Mouse (Mus musculus) layer of hippocampus, adult 9-10 months (tissue): ENCODE data around the gene Inava.
A peak's percentile ranks its signal among the peaks of the same experiment; 100 is the strongest.

Source experiments
- DNase-seq: peaks from one replicate; pipeline ENCODE4 v3.0.0; 2022; ENCODE audit warnings: low spot score

The Inava gene

DNA sequence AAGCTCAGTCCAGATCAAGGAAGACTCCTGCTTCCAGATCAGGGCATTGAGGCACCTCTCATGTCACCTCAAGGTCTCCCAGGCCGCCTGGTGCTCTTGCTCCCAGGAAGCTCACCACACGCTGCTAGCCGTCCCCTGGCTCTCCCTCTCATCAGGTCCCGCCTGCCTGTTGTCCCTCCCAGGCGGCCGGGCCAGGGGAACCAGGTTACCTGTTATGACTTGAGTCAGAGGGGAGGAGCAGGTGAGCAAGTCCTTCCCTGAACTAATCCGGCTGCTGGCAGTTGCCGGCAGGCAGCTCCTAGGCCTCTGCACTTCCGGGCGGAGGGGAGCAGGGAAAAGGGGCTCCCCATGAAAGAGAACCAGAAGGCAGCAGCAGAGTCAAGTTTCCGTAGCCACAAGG is 3.9 kb downstream of the Inava start:
- DNase-seq = no peak

DNA sequence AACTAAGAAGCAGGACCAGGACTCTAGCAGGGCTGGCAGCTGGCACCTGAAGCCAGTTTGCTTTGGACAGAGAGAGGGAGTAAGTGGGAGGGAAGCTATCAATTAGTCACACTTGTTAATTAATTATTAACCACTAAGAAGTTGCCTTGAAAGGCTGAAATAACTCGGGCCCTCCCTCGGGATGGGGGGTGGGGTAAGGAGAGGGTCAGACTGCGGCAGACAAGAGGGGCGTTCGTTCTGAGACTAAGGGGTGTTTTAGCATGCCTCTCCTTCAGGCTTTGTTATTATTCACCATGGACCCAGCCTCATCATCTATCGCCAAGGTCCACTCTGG is 5.1 kb downstream of the Inava start:
- no peak for DNase-seq

DNA sequence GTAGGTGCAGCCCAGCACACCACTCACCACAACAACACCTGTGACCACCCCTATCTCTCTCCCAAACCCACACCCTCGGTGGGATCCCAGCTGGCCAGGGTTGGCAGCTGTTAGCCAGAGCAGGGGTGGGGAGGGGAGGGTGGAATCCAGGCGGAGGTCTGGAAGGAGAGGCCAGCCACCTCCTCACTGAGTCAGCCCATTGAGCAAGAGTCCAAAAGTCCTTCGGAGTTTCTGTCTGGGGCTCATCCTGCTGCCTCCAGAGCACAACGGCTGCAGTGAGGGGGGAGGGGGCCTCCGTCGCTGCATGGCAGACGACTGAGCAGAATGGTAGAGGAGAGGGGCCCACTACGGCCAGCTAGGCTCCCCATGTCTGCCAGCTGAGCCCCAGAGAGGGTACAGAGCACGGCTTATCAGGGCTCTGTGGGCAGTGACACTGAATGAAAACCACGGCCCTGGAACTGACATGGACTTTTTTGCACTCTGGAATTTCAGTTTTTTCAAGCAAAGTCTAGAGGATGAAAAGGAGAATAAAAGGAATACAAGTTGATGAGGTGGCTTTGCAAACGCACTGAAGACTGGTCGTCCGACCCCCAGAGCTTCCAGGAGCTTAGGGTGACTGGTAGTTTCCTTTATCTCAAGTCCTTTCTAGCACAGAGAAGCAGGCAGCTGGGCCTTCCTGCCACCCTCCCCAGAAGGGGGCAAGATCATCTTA is 5.6 kb downstream of the Inava start:
- no peak for DNase-seq

DNA sequence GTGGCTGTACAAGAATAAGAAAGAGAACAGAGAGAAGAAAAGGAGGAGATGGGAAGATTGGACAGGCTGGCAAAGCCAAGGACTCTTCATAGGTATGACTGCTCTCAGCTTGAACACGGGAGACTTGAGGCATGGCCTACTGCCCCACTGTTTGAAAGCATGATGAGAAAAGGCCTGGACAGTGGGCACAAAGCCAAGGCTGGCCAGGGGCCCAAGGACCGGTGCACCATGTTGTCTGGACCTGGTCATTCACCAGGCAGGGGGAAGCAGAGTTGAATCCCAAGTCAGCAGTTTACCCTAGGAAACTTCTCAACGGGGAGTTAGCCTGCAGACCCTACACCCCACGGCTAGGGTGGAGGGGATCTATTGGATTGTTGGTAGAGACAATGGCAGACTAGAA is 6.2 kb downstream of the Inava start:
- no peak for DNase-seq

DNA sequence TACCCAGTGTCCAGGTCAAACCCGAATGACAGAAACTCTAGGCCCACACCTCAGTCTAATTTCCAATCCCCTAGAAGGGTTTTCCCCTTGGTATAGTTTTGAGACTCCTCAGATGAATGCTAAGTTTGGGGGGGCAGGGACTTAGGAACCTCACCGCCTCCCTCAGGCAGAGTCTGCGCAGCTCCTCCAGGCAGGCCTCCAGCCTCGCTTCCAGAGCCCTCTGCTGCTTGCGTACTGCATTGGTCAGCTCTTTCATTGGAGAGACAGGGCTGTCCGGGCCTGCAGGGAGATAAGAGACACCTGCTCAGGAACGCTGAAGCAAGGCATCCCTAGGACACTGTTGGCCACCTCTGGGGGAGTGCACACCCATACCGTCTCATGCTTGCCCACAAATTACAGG is 7.4 kb downstream of the Inava start:
- no peak for DNase-seq

DNA sequence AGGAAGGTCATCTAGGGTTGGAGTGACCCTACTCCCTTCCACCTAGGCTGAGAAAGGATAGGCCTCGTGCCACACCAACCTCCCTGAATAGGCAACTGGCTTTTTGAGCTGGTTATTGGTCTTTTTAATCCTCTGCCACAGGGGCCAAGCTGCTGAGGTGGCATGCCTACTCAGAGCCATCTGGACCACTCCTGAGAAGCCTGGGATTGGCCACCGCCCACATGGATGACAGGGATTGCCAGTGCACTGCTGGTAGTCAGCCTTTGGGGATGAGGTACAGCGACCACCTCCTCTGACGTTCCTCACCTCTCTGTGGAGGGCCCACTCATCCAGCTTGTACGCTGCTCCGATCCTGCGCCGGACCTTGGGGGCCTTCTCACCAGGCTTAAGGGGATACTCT is 8.2 kb downstream of the Inava start:
- no peak for DNase-seq

DNA sequence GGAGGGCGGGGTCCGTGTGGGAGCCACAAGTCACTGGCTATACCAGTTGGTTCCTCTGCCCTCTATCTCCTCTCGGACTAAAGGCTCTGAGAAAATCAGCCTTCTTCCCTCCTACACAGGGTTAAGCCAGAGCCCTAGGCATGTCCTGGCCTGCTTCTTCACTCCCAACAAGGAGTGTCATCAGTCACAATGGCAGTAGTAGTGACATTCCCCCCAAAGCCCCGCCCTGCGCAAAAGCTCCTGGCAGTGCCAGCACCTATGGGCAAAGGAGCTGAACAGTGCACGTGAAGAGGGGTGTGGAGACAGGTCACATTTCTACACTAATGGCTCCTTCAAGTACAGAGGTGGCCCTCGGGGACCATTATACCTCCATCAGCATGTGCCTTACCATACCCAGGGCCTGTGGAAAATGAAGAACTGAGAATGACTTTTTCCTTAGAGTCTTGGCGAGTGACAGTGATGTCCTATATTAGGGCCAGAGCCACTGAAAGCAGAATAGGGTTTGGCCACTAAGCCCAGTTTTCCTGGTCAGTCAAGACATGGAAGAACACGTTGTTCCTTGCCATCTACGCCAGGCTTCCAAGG is 10.2 kb downstream of the Inava start:
- no peak for DNase-seq

DNA sequence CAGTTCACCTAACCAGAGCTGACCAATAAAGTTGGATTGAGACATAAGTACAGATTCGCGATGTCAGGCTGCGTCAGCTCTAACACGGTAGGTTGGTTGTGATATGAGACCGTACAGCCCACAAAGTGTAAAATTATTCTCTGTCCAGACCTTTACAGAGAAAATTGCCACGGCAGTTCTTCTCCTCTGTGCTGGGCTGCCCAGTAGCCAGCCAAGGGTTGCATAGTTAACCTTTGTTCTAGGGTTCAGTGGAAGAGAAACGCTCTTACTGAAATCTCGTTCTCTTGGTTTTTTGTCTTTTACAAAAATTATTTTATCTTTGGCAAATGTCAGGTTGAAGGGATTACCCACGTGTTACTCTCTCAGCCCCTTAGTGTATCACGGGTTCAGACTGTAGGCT is 11.7 kb downstream of the Inava start:
- DNase-seq = no peak

DNA sequence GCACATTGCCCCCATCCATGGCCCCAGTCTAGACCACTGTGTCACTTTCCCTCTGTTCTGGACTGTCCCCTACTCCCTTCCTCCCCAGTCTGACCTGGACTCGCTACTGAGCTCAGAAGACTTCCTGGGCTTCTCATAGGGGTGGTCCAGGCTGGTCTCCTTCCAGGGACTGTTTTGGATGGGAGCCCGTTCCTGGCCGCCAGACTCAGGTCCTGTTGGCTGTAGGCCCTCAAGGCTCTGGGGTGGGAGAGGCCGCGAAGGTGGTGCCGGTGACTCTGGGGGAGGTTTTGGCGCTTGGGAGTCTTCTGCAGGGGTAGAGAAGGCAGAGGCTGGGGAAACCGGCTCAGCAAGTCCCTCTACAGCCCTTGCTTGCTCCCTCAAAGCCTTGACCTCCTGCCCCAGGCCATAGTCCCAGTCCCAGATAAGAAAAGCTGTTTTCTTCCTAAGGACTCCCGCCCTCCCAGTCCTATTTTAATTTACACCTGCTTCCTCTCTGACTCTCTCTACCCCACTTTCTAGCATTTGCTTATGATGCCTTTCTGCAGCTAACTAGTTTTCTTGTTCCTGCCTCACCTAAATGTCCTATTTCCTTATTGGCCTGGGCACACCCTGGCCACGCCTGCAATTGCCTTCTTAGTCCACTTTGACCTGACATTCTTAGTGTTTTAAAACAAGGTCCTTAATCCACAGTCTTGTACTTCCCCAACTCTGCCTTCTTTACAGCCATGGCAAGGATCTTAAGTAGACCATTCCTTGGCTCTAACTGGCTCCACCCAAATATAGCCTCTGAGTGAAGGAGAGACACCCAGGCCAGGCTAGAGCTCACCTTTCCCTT is 13.8 kb downstream of the Inava start:
- no peak for DNase-seq

DNA sequence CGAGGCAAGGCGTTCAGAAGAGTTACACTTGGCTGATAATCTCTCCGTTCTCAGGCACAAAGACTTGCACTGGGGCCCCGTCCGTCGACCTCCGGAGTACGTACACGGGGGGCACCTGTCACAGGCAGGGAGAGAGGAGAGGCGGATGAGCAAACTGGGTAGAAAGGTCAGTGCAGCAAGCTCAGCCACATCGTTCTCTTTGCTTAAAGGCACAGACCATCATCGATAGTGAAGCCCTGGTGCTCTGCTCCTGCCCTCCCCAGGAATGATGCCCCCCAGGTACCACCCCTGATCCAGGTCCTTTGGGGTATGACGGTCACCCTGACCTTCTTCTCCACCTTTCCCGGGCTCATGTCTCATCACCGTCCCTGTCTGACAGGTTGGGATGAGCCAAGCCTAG is 19.8 kb downstream of the Inava start:
- DNase-seq = no peak

DNA sequence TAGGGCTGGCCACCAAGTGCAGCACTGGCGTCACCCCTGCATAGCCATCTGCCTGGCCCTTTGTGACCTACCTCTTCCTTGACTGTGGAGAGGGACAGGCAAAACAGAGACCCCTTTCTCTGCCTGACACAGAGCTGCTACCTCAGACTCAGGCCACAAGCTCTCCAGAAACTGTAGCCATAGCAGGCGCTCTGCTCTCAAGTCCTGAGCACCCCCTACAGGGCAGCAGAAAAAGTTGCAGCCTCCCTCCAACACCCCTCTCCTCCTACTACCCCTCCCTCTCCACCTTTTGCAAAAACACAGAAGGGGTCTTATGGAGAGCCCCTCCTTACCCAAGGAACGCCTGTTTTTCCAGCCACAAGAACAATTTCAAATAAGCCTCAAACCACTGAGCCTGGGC is 21.3 kb downstream of the Inava start, which contains the start of gene Mroh3:
TSS of gene Mroh3 (minus strand) at position 26 of the 400 bp plus-strand sequence.
- no peak for DNase-seq

DNA sequence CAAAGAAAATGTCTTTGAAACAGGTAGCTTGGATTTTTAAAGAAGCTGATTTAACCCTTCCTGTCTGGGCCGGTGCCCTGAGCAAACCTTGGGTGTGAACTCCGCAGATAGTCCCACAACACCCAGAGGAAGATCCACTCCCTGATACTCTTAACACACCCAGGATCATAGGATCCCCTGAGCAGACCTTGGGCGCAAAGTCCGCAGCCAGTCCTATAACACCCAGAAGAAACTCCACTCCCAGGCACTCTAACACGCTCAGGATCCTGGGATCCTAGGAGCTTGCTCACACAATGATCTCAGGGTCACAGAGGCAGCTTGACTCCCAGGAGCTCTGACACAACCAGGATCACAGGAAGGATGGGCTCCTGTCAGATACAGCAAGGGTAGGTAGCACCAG is 44.0 kb downstream of the Inava start:
- DNase-seq = no peak

DNA sequence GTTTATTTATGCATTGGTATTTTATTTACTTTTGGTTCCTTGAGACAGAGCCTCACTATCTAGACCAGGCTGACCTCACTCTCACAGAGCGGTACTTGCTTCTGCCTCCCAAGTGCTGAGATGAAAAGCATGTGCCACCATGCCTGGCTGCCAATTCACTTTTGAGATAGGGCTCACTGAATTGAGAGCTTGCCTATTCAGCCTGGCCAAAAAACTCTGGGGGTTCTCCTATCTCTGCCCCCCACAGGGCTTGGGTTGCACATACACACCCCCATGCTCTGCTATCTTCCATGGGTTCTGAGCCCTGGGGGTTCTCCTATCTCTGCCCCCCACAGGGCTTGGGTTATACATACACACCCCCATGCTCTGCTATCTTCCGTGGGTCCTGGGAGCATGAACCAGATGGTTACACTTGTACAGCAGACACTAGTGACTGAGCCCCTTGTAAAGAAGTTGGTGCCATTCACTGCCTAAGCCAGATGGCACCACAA is 54.5 kb downstream of the Inava start:
- no peak for DNase-seq

DNA sequence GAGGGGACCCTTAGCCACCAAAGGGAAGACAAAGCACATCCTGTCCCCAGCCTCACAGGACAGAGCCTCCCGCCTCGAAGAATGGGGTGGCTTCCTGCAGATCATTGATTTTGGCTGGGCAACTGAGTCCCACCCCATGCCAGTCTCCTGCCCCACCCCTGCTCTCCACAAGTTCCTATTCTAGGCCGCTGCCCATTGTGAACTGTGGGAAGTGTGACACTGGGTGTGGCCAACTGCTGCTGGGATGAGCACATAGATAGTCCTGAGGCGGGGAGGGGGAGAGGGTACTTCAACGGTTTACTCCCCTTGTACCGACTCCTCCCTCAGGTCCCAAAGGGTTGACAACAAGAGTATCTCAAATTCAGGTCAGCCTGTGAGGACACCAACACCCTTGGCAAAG is 55.3 kb downstream of the Inava start:
- no peak for DNase-seq

DNA sequence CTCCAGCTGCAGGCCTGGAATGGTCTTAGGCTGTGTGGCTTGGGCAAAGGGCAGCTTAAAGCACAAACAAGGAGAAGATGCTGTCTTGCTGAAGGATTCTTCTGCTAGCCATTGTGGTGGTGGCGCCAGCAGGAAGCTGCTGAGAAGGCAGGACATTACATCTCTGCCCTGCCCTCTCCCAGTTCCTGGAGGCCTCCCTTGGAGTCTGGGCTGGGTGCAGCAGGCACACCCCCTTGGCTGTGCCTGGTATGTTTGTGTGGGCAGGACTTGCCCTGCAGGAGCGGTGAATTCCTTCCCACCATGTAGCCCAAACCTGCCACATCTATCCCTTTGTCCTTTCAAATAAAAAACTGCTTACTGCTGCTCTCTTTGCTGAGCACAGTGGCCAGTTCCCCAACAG is 57.0 kb downstream of the Inava start:
- no peak for DNase-seq

DNA sequence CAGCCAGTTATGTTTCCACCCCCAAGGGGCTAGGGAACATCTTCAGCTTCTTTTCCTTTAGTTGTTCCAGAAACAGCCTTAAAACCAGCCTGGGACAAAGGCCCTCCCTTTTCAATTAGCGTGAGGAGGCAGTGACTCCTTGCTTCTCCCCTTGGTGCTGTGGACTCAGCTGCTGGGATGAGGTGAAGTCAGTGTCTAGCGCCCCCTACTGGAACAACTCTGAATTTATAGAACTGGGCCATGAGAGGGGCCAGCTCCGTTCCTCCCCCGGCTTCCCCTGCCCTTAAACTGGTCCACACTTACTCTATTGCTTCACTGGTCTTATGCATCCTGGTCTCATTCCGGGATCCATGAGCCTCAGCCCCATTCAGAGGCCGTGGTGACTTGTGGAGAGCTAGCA is 58.9 kb downstream of the Inava start:
- no peak for DNase-seq

DNA sequence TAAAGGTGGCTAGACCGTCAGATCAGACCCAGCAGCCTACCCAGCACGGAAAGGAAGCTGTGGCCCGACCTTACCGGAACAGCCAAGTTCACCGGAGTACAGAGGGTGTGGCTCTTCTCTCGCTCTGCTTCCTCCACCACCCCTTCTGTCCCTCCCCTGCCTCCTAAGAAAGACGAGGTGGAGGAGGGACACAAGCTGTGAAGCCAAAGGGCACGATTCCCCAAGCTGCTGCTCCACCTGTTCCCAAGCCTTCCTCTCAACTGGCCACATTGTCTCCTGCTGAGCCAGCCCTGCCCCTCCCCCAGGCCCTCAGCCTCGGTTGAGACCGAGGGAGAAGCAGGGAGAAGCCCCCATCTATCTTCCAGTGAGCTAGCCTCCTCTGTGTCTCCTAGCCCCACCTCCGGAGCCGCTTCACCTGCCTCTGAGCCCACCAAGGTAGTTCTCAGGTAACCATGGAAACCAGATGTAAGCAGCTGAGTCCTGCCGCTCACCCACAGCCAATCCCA is 59.9 kb downstream of the Inava start:
- DNase-seq = no peak

DNA sequence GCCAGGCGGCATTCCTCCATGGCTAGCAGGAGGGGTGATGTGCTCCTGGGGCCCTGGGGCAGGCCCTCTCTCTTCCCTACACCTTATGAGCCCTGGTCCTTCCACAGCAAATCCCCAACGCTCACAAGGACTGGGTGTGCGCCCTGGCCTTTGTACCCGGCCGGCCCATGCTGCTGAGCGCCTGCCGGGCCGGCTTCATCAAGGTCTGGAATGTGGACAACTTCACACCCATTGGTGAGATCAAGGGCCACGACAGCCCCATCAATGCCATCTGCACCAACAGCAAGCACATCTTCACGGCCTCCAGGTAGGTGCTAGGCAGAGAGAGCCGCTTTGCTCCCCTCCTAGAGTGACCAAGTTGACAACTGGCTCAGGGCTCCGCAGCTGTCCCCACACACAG is 61.4 kb downstream of the Inava start:
- DNase-seq = no peak

DNA sequence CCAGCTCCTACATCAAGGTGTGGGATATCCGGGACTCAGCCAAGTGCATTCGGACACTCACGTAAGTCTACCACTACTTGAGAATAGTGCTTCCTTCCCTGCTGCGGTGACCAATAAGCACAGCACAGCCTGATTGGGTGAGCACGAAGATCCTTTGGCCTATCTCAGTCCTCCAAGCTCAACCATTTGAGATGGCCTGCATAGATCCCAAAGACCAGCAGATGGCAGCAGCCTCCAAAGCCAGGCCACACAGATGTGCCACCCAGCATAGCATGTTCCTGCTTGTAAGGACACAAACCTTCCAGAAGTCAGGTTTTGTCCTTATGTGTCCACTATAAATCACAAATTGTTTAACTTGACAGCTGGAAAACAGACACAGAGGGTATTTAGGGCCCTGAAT is 64.0 kb downstream of the Inava start:
- peak; percentile 74 for DNase-seq

DNA sequence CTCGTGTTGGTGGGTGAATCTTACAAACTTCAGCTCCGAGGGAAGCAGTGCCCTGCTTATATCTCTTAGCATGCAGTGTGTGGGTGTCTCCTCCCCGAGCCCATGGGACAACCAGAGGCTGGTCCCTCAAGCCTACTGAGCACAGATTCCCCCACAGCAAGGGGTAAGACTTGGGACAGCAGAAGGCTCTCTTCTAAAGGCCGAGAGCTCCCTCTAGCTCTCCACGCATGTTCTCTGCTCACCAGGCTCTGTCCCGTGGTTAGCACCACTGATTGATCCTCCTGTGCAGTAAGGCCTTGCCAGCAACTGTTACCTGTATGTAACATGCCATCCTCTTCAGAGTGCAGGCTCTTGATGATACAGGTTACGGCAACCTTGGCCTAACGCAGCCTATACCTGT is 66.4 kb downstream of the Inava start:
- no peak for DNase-seq

DNA sequence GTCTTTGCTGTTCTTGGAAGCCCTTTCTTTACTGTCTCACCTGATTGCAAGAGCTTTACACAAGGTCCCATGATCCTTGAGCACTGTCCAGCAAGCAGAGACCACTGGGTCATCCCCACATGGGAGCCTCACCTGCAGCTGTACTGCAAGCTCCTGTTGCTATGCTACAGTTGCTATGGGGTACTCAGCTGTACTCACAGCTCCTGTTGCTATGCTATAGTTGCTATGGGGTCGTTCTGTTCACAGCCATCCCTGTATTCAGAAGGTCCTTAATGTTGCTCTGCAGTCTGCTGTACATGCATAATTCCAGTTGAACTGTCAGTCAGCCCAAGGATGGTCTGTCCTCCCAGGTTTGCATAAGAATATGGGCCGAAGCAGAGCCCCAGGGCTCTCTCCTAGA is 68.6 kb downstream of the Inava start:
- DNase-seq = no peak
